Mouse (Mus musculus) kidney, adult 18-20 months (tissue): ENCODE measurements around the gene Nlrp6.
"Not testable (repeated sequence)": the region's sequence is repeated elsewhere in the genome, so short reads cannot be mapped to it uniquely, and the experiment has no call there.

Experiments used
- DNase-seq: peaks from one replicate; pipeline ENCODE4 v3.0.0; 2021

Gene Nlrp6

GRCm38 (mm10) chr7:140920418-140921029 is at the start of gene Nlrp6:
Gene Nlrp6 (plus strand): TSS chr7:140920902.
- DNase-seq, result no peak

GRCm38 (mm10) chr7:140874224-140874623 is 46.5 kb upstream of the Nlrp6 start:
- DNase-seq, result no peak

GRCm38 (mm10) chr7:140877364-140877763 is 43.3 kb upstream of the Nlrp6 start:
- DNase-seq, result no peak

- DNase-seq, result no peak
Measured at GRCm38 (mm10) chr7:140879355-140879754, 41.3 kb upstream of the Nlrp6 start.

GRCm38 (mm10) chr7:140880419-140880818 is 40.3 kb upstream of the Nlrp6 start:
- DNase-seq, result peak; percentile 54

- DNase-seq, result no peak
Measured at GRCm38 (mm10) chr7:140880865-140881515, 39.7 kb upstream of the Nlrp6 start.

GRCm38 (mm10) chr7:140881696-140882468 is 38.8 kb upstream of the Nlrp6 start, which contains the start of the genes Psmd13 and Sirt3:
Gene Psmd13 (plus strand): TSS chr7:140881968.
Gene Sirt3 (minus strand): TSS chr7:140882309.
- peak; percentile 95 for DNase-seq

GRCm38 (mm10) chr7:140882469-140882803 is 38.3 kb upstream of the Nlrp6 start:
- DNase-seq, result no peak

GRCm38 (mm10) chr7:140890636-140891035 is 30.1 kb upstream of the Nlrp6 start:
- DNase-seq, result not testable (repeated sequence)

GRCm38 (mm10) chr7:140894031-140894430 is 26.7 kb upstream of the Nlrp6 start:
- no peak for DNase-seq

GRCm38 (mm10) chr7:140894611-140895010 is 26.1 kb upstream of the Nlrp6 start:
- DNase-seq, result no peak

GRCm38 (mm10) chr7:140897863-140898262 is 22.8 kb upstream of the Nlrp6 start:
- no peak for DNase-seq

GRCm38 (mm10) chr7:140899121-140899520 is 21.6 kb upstream of the Nlrp6 start:
- no peak for DNase-seq

- no peak for DNase-seq
Measured at GRCm38 (mm10) chr7:140900220-140900619, 20.5 kb upstream of the Nlrp6 start, which contains the start of gene Cox8b. Gene Cox8b (minus strand): TSS chr7:140900446.

GRCm38 (mm10) chr7:140902036-140902875 is 18.4 kb upstream of the Nlrp6 start:
- peak; percentile 37 for DNase-seq

GRCm38 (mm10) chr7:140903212-140903611 is 17.5 kb upstream of the Nlrp6 start:
- DNase-seq, result peak; percentile 90

- DNase-seq, result peak; percentile 61
Measured at GRCm38 (mm10) chr7:140905642-140906081, 15.0 kb upstream of the Nlrp6 start.

- no peak for DNase-seq
Measured at GRCm38 (mm10) chr7:140907131-140907530, 13.6 kb upstream of the Nlrp6 start.

GRCm38 (mm10) chr7:140907697-140908096 is 13.0 kb upstream of the Nlrp6 start:
- DNase-seq, result no peak

- DNase-seq, result no peak
Measured at GRCm38 (mm10) chr7:140908181-140908580, 12.5 kb upstream of the Nlrp6 start.

GRCm38 (mm10) chr7:140908634-140909107 is 12.0 kb upstream of the Nlrp6 start:
- peak; percentile 89 for DNase-seq

GRCm38 (mm10) chr7:140912293-140912692 is 8.4 kb upstream of the Nlrp6 start:
- DNase-seq, result no peak
